ENCODE assay signal across 11 mouse cellular contexts in the genomic region with DNA sequence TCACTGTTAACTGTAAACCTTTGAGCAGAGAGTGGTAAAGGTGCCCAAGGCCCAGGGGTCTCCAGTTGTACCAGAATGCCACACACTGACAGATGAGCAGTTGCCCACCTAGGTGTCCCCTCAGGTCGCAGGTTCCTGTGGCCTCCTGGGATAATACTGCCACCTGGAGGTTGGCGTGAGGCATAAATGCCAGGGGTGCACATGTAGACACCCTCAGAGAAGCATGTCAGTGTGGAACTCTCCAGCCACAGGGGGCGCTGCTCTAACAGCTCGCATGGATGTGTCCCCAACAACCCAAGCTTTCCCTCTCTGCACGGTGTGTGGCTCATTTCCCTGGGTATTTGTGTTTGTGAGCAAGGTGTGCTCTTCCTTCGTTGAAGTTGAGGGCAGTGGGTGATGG. TPM values are rescaled to one million over a fixed set of nuclear protein-coding genes. Genes with fewer than 3 reads are reported as not detected.
DNase-seq lines count a peak whose midpoint lies in the region; ATAC-seq lines count a peak whose summit lies in the region.
"Had no signal": no experiment of that assay in that cellular context is flagged by ENCODE, and none has a peak within 500 bp of the region (broad histone marks: within the 10 kb centered on the region; RNA-seq: fewer than 3 reads in every experiment).

No protein-coding gene starts in this region.

- ATAC-seq in CD4-positive, CD25-positive, alpha-beta regulatory T cell, adult 4 months, result no peak
- no peak for ATAC-seq in liver, embryonic 13.5 days (ENCODE audit: low read depth)
- no peak for ATAC-seq in liver, embryonic 12.5 days

- no peaks in the 10 kb centered on the region for H3K27me3 ChIP-seq in liver, embryonic 13.5 days
- no peaks in the 10 kb centered on the region; the same call in 1 of the 2 replicates for H3K27me3 ChIP-seq in liver, embryonic 12.5 days (replicated peaks)
- H3K27me3 ChIP-seq: embryonic facial prominence, embryonic 12.5 days had no signal

- 42% methylated on average over 6 of the region's 6 CpGs for WGBS in liver, embryonic 13.5 days (ENCODE audit: insufficient replicate concordance)
- whole genome bisulfite sequencing in liver, embryonic 12.5 days (ENCODE audit: insufficient replicate concordance), result 39% methylated on average over 6 of the region's 6 CpGs

- no peaks in the 10 kb centered on the region for H3K4me1 ChIP-seq in liver, embryonic 13.5 days (replicated peaks)
- no peaks in the 10 kb centered on the region for H3K4me1 ChIP-seq in liver, embryonic 12.5 days

- no peak overlapping the region for H3K27ac ChIP-seq in liver, embryonic 13.5 days
- no peak overlapping the region for H3K27ac ChIP-seq in liver, embryonic 12.5 days
- H3K27ac ChIP-seq: embryonic facial prominence, embryonic 12.5 days; heart, embryonic 13.5 days had no signal

- peak; percentile 32 for DNase-seq in CD4-positive, CD25-positive, alpha-beta regulatory T cell, adult 2 months (ENCODE audit: low read depth, low spot score)
- peak; percentile 5 for DNase-seq in liver, embryonic 13.5 days
- DNase-seq in ZHBTc4 (ENCODE audit: low read depth, low spot score), result peak; percentile 83
- peak; percentile 38 for DNase-seq in retina, embryonic 14.5 days (ENCODE audit: low spot score)
- no peak for DNase-seq in heart, adult 8-10 months (ENCODE audit: low spot score)
- DNase-seq in urinary bladder, postnatal 36 days (ENCODE audit: low spot score in 2 of 2), result no peak
- DNase-seq: layer of hippocampus, adult 9-11 months had no signal

- no peak overlapping the region for H3K9ac ChIP-seq in liver, embryonic 13.5 days
- no peak overlapping the region for H3K9ac ChIP-seq in liver, embryonic 12.5 days
- H3K9ac ChIP-seq: embryonic facial prominence, embryonic 12.5 days; heart, embryonic 13.5 days had no signal

- no peaks in the 10 kb centered on the region for H3K36me3 ChIP-seq in liver, embryonic 13.5 days
- H3K36me3 ChIP-seq in liver, embryonic 12.5 days, result no peaks in the 10 kb centered on the region
- H3K36me3 ChIP-seq: heart, embryonic 13.5 days had no signal

- no peak overlapping the region for H3K4me2 ChIP-seq in liver, embryonic 13.5 days
- H3K4me2 ChIP-seq in liver, embryonic 12.5 days, result no peak overlapping the region
- H3K4me2 ChIP-seq: embryonic facial prominence, embryonic 12.5 days; heart, embryonic 13.5 days had no signal

- H3K9me3 ChIP-seq in liver, embryonic 13.5 days (replicated peaks), result no peaks in the 10 kb centered on the region
- H3K9me3 ChIP-seq in liver, embryonic 12.5 days (replicated peaks), result no peaks in the 10 kb centered on the region
- H3K9me3 ChIP-seq: embryonic facial prominence, embryonic 12.5 days; heart, embryonic 13.5 days had no signal

- no peak overlapping the region for H3K4me3 ChIP-seq in liver, embryonic 13.5 days (replicated peaks)
- no peak overlapping the region for H3K4me3 ChIP-seq in liver, embryonic 12.5 days
- H3K4me3 ChIP-seq: embryonic facial prominence, embryonic 12.5 days; heart, embryonic 13.5 days had no signal

RNA-seq across cellular contexts. Expression of a gene that starts 48.8 kb away (rescaled TPM):
- polyA plus RNA-seq in CD4-positive, CD25-positive, alpha-beta regulatory T cell, adult 4 months (2017; shearing (Covaris generic)), result under 1 TPM; 0.11 to 0.12 TPM
- 0.08 and 0.10 TPM in 2 replicates for polyA plus RNA-seq in liver, embryonic 13.5 days (2015; fragmentation: Nextera tagmentation; extraction: Ambion mirVana)
- 0.12 and 0.21 TPM in 2 replicates for polyA plus RNA-seq in liver, embryonic 12.5 days (2016; fragmentation: Nextera tagmentation; extraction: Ambion mirVana)
- 1 to 10 TPM; 1.3 to 1.4 (median 1.4) TPM for total RNA-seq in heart, adult 8-10 months (2022)

Comparison
In these comparisons a context has a peak if more than half of its experiments do, and no peak if none do; other contexts are left out.
1. DNase-seq: peak in CD4-positive, CD25-positive, alpha-beta regulatory T cell, adult 2 months (single experiment), liver, embryonic 13.5 days (single experiment), ZHBTc4 (single experiment) and retina, embryonic 14.5 days (single experiment); none in heart, adult 8-10 months (single experiment) and urinary bladder, postnatal 36 days (0 of 2).